Comparison of ENCODE assay signal across 22 mouse cellular contexts in genomic region chr2:105648933-105649332, GRCm38 (mm10). TPM values are rescaled to one million over a fixed set of nuclear protein-coding genes. Genes with fewer than 3 reads are reported as not detected.
DNase-seq lines count a peak whose midpoint lies in the region; ATAC-seq lines count a peak whose summit lies in the region.
"Had no signal": no experiment of that assay in that cellular context is flagged by ENCODE, and none has a peak within 500 bp of the region (broad histone marks: within the 10 kb centered on the region; RNA-seq: fewer than 3 reads in every experiment).

No protein-coding gene starts in this region.

- no peak overlapping the region for H3K4me2 ChIP-seq in midbrain, embryonic 11.5 days
- H3K4me2 ChIP-seq in midbrain, embryonic 13.5 days (replicated peaks) = no peak overlapping the region

- 85% methylated on average over 2 of the region's 2 CpGs for WGBS in midbrain, embryonic 11.5 days
- 93% methylated on average over 2 of the region's 2 CpGs for WGBS in midbrain, embryonic 13.5 days

- no peaks in the 10 kb centered on the region for H3K4me1 ChIP-seq in midbrain, embryonic 11.5 days (ENCODE audit: control insufficient read depth, insufficient read depth, low read length)
- H3K4me1 ChIP-seq in midbrain, embryonic 13.5 days (replicated peaks) = no peaks in the 10 kb centered on the region

- H3K36me3 ChIP-seq in midbrain, embryonic 11.5 days (ENCODE audit: control insufficient read depth, insufficient read depth, low read length) = no peaks in the 10 kb centered on the region
- H3K36me3 ChIP-seq in midbrain, embryonic 13.5 days = no peaks in the 10 kb centered on the region
- H3K36me3 ChIP-seq: G1E had no signal

- H3K27ac ChIP-seq in midbrain, embryonic 11.5 days (ENCODE audit: low read depth, low read length) = no peak overlapping the region
- H3K27ac ChIP-seq in midbrain, embryonic 13.5 days = no peak overlapping the region

- no peak overlapping the region for H3K9ac ChIP-seq in midbrain, embryonic 11.5 days (ENCODE audit: low read length)
- H3K9ac ChIP-seq in midbrain, embryonic 13.5 days (replicated peaks) = no peak overlapping the region

- H3K9me3 ChIP-seq in midbrain, embryonic 11.5 days (ENCODE audit: control insufficient read depth, low read length) = no peaks in the 10 kb centered on the region
- no peaks in the 10 kb centered on the region for H3K9me3 ChIP-seq in midbrain, embryonic 13.5 days
- H3K9me3 ChIP-seq: G1E had no signal

- no peak overlapping the region for H3K4me3 ChIP-seq in midbrain, embryonic 11.5 days (ENCODE audit: low read depth, low read length)
- H3K4me3 ChIP-seq in midbrain, embryonic 13.5 days (replicated peaks) = no peak overlapping the region

- H3K27me3 ChIP-seq in midbrain, embryonic 11.5 days (ENCODE audit: control insufficient read depth, insufficient read depth, low read length) = peaks cover 15% of the 10 kb centered on the region
- peaks cover 62% of the 10 kb centered on the region for H3K27me3 ChIP-seq in midbrain, embryonic 13.5 days
- H3K27me3 ChIP-seq: CH12.LX had no signal

- ATAC-seq in midbrain, embryonic 11.5 days (ENCODE audit: low FRiP score) = no peak
- no peak for ATAC-seq in midbrain, embryonic 13.5 days
- ATAC-seq in erythroid progenitor cell, adult 5-6 weeks (replicated peaks; ENCODE audit: low FRiP score, poor library complexity, severe bottlenecking) = peak; percentile 52; the same call in 1 of the 2 replicates
- ATAC-seq: activated CD4-positive, CD25-positive, alpha-beta regulatory T cell, adult 4 months; CD4-positive, CD25-positive, alpha-beta regulatory T cell, adult 4 months; Patski had no signal

- peak; percentile 51 for DNase-seq in heart, adult 11 months
- no peak for DNase-seq in heart, adult 9 months (ENCODE audit: low spot score in 2 of 2)
- DNase-seq in midbrain, embryonic 11.5 days (ENCODE audit: low spot score, missing footprints) = peak; percentile 54
- DNase-seq in layer of hippocampus, adult 9-11 months = no peak
- DNase-seq: adrenal gland, adult 2 months; adrenal gland, adult 8-10 months; adrenal gland, postnatal 10 days; adrenal gland, postnatal 14 days; adrenal gland, postnatal 25 days; adrenal gland, postnatal 36 days; B cell, adult 2 months; cerebellum, adult 11 months; cerebellum, adult 11-12 months; cerebellum, adult 18-20 months had no signal

RNA-seq across cellular contexts. Expression of gene Pax6, which starts 19.8 kb away (rescaled TPM):
- 45.5 and 45.7 TPM in 2 replicates for polyA plus RNA-seq in midbrain, embryonic 11.5 days (2014; fragmentation: Nextera tagmentation; extraction: Ambion mirVana)
- 39.9 and 40.9 TPM in 2 replicates for polyA plus RNA-seq in midbrain, embryonic 13.5 days (2015; fragmentation: Nextera tagmentation; extraction: Ambion mirVana)
- not detected in 2 replicates for total RNA-seq in erythroid progenitor cell, adult 5-6 weeks (2015; ENCODE audit: low replicate concordance)
- not detected in 2 replicates for total RNA-seq in erythroid progenitor cell, adult 5-6 weeks (2017; ENCODE audit: low replicate concordance)
- total RNA-seq: adrenal gland, adult 18-20 months; adrenal gland, adult 2 months; adrenal gland, adult 8-10 months; adrenal gland, postnatal 14 days; adrenal gland, postnatal 25 days; adrenal gland, postnatal 36 days had no signal
- polyA plus RNA-seq: adrenal gland, adult 2 months; Patski had no signal

Comparison
In these comparisons a context has a peak if more than half of its experiments do, and no peak if none do; other contexts are left out.
1. DNase-seq: peak in heart, adult 11 months (single experiment) and midbrain, embryonic 11.5 days (single experiment); none in heart, adult 9 months (0 of 2) and layer of hippocampus, adult 9-11 months (single experiment).